Mouse (Mus musculus): ENCODE data around the gene Fars2. TPM values are rescaled to one million over a fixed set of nuclear protein-coding genes. Genes with fewer than 3 reads are reported as not detected.

The Fars2 gene
- polyA plus RNA-seq, 1 experiment from 2014 or later, result 38.1 TPM

- Histone ChIP-seq H3K4me3 (ENCODE audit: low read length) (no peak overlapping the region), H3K36me3 (ENCODE audit: control insufficient read depth, insufficient read depth, low read length) (no peaks in the 10 kb centered on the region), H3K4me2 (ENCODE audit: low read depth, low read length) (no peak overlapping the region), H3K27me3 (ENCODE audit: control insufficient read depth, insufficient read depth, low read depth, low read length) (no peaks in the 10 kb centered on the region), H3K9me3 (ENCODE audit: control insufficient read depth, low read length) (no peaks in the 10 kb centered on the region), H3K27ac (ENCODE audit: low read length) (no peak overlapping the region), H3K9ac (ENCODE audit: low read length) (no peak overlapping the region), H3K4me1 (replicated peaks; ENCODE audit: control insufficient read depth, insufficient read depth, low read length) (no peaks in the 10 kb centered on the region)
- 82% methylated on average over 5 of the region's 5 CpGs for WGBS
- no peak for ATAC-seq (ENCODE audit: low read depth)
These were observed 489.5 kb downstream of the Fars2 start for GRCm38 (mm10) chr13:36606717-36607116.

DNA sequence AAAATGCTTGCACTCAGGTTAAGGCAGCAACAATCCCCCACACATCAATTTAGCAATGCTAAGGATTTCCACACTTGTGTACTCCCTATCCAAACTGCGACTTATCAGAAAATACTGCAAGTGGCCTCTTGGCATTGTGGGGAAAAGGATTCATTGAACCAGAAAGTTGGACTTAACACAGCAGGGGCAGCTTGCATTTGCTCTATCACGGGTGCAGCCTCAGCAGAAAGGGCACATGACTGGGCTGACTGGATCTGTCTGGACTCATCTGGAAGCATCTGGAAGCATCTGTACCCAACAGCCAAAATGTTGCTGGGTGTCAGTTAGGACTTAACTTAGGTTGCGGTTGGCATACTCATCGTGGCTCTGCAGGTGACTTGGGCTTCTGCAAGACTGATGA, 490.7 kb downstream of the Fars2 start:
- H3K9ac ChIP-seq (ENCODE audit: low read length), result no peak overlapping the region
- ATAC-seq (ENCODE audit: low read depth), result no peak
- H3K9me3 ChIP-seq (ENCODE audit: control insufficient read depth, low read length), result no peaks in the 10 kb centered on the region
- H3K4me2 ChIP-seq (ENCODE audit: low read depth, low read length), result no peak overlapping the region
- no peaks in the 10 kb centered on the region for H3K4me1 ChIP-seq (replicated peaks; ENCODE audit: control insufficient read depth, insufficient read depth, low read length)
- H3K4me3 ChIP-seq (ENCODE audit: low read length), result no peak overlapping the region
- WGBS, result 87% methylated on average over 4 of the region's 4 CpGs
- H3K27me3 ChIP-seq (ENCODE audit: control insufficient read depth, insufficient read depth, low read depth, low read length), result no peaks in the 10 kb centered on the region
- H3K36me3 ChIP-seq (ENCODE audit: control insufficient read depth, insufficient read depth, low read length), result no peaks in the 10 kb centered on the region
- no peak overlapping the region for H3K27ac ChIP-seq (ENCODE audit: low read length)

DNA sequence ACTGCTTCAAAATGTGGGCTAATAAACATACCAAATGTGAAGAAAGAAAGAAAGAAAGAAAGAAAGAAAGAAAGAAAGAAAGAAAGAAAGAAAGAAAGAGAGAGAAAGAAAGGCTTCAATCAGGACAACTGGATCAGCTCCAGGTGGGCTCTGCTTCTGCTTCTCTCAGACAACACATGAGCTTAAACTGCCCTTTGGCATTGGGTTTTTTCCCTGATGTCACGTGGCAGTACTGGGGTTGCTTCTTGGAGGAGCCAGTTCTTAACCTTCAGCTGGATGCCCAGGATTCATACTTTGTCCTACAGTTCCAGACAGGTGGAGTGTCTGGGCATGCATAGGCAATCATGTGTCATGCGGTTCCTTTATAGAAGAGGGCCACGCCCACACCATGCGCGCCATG, 493.2 kb downstream of the Fars2 start:
- WGBS, result 87% methylated on average over 5 of the region's 5 CpGs
- no peak for ATAC-seq (ENCODE audit: low read depth)
- H3K9me3 ChIP-seq (ENCODE audit: control insufficient read depth, low read length), result no peaks in the 10 kb centered on the region

GRCm38 (mm10) chr13:36612785-36613750, 495.9 kb downstream of the Fars2 start:
- no peaks in the 10 kb centered on the region for H3K4me1 ChIP-seq (replicated peaks; ENCODE audit: control insufficient read depth, insufficient read depth, low read length)
- no peak overlapping the region for H3K4me3 ChIP-seq (ENCODE audit: low read length)
- no peak overlapping the region for H3K27ac ChIP-seq (ENCODE audit: low read length)
- 59% methylated on average over 23 of the region's 23 CpGs for WGBS
- no peak overlapping the region for H3K4me2 ChIP-seq (ENCODE audit: low read depth, low read length)
- H3K36me3 ChIP-seq (ENCODE audit: control insufficient read depth, insufficient read depth, low read length), result no peaks in the 10 kb centered on the region
- no peaks in the 10 kb centered on the region for H3K27me3 ChIP-seq (ENCODE audit: control insufficient read depth, insufficient read depth, low read depth, low read length)
- no peaks in the 10 kb centered on the region for H3K9me3 ChIP-seq (ENCODE audit: control insufficient read depth, low read length)
- no peak for ATAC-seq (ENCODE audit: low read depth)
- H3K9ac ChIP-seq (ENCODE audit: low read length), result no peak overlapping the region

More for the DNA sequence above, 493.2 kb downstream of the Fars2 start:
- Histone ChIP-seq H3K4me3 (ENCODE audit: low read length) (no peak overlapping the region), H3K9ac (ENCODE audit: low read length) (no peak overlapping the region), H3K4me2 (ENCODE audit: low read depth, low read length) (no peak overlapping the region), H3K4me1 (replicated peaks; ENCODE audit: control insufficient read depth, insufficient read depth, low read length) (no peaks in the 10 kb centered on the region), H3K27me3 (ENCODE audit: control insufficient read depth, insufficient read depth, low read depth, low read length) (no peaks in the 10 kb centered on the region), H3K36me3 (ENCODE audit: control insufficient read depth, insufficient read depth, low read length) (no peaks in the 10 kb centered on the region), H3K27ac (ENCODE audit: low read length) (no peak overlapping the region)

DNA sequence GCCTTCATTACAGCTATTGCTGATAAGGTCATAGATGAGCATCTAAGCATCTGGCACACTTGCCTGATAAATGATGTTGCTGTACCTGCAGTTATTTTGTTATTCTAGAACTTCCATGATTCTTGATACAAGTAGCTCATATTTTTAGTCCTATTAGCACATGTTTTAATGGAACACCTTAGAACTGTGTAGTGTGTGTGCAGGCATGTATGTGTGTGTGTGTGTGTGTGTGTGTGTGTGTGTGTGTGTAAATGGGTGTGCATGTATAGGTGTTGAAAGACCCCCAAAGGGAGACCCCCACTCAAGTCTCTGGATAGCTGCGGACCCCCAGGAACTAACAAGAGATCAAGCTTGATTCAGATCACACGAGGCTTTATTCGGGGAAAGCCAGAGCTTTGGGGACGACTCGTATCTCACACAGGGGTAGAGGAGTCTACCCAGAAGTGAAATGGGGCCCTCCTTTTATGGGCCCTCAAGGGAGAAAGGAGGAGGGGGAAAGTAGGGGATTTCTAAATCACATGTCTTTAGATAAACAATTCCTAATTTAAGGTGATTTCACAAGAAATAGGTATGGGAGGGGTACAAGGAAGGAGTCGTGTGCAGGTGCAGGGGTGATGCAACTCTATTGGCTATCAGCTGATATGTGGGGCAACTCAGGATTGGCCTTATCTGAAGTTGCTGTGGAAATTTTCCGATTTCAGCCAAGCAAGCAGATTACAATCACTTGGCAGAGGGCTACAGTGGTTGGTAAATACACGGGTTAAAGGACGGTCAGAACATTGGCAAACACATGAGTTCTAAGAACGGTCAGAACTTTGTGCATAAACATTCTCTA, 503.5 kb downstream of the Fars2 start:
- whole genome bisulfite sequencing, result 72% methylated on average over 10 of the region's 10 CpGs
- no peaks in the 10 kb centered on the region for H3K36me3 ChIP-seq (ENCODE audit: control insufficient read depth, insufficient read depth, low read length)
- no peaks in the 10 kb centered on the region for H3K4me1 ChIP-seq (replicated peaks; ENCODE audit: control insufficient read depth, insufficient read depth, low read length)
- H3K4me3 ChIP-seq (ENCODE audit: low read length), result no peak overlapping the region
- peak; percentile 51; the same call in 1 of the 2 replicates for ATAC-seq (ENCODE audit: low read depth)
- no peak overlapping the region for H3K9ac ChIP-seq (ENCODE audit: low read length)
- H3K27ac ChIP-seq (ENCODE audit: low read length), result no peak overlapping the region
- no peaks in the 10 kb centered on the region for H3K9me3 ChIP-seq (ENCODE audit: control insufficient read depth, low read length)
- no peak overlapping the region for H3K4me2 ChIP-seq (ENCODE audit: low read depth, low read length)
- H3K27me3 ChIP-seq (ENCODE audit: control insufficient read depth, insufficient read depth, low read depth, low read length), result no peaks in the 10 kb centered on the region

- H3K4me2 ChIP-seq (ENCODE audit: low read depth, low read length), result no peak overlapping the region
- no peaks in the 10 kb centered on the region for H3K27me3 ChIP-seq (ENCODE audit: control insufficient read depth, insufficient read depth, low read depth, low read length)
- ATAC-seq (ENCODE audit: low read depth), result no peak
- H3K36me3 ChIP-seq (ENCODE audit: control insufficient read depth, insufficient read depth, low read length), result no peaks in the 10 kb centered on the region
- H3K4me3 ChIP-seq (ENCODE audit: low read length), result no peak overlapping the region
- H3K4me1 ChIP-seq (replicated peaks; ENCODE audit: control insufficient read depth, insufficient read depth, low read length), result no peaks in the 10 kb centered on the region
- WGBS, result 79% methylated on average over 1 of the region's 1 CpGs
- H3K27ac ChIP-seq (ENCODE audit: low read length), result no peak overlapping the region
- H3K9me3 ChIP-seq (ENCODE audit: control insufficient read depth, low read length), result 0 out of 2 replicates have a peak, but pooled peaks cover 3% of the 10 kb centered on the region
- no peak overlapping the region for H3K9ac ChIP-seq (ENCODE audit: low read length)
These were observed 504.1 kb downstream of the Fars2 start for GRCm38 (mm10) chr13:36621333-36621659.

DNA sequence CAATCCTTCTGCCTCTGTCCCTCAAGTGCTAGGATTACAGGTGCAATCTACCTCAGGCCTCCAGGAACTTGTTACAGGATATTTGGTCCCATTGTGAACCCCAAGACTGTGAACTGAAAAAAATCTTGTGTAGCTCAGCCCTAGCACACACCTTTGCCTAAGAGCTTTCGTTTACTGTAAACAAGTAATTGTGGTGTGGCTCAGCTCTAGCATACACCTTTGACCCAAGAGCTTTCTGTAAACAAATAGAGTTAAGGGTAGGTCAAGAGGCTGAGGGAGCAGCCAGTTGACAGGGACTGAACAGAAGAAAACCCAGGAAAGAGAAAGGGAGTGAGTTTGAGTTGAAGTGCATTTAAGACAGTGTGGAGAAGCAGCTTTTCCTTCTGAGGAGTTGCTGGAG, 506.3 kb downstream of the Fars2 start:
- H3K9me3 ChIP-seq (ENCODE audit: control insufficient read depth, low read length), result 0 out of 2 replicates have a peak, but pooled peaks cover 3% of the 10 kb centered on the region
- H3K4me1 ChIP-seq (replicated peaks; ENCODE audit: control insufficient read depth, insufficient read depth, low read length), result no peaks in the 10 kb centered on the region
- H3K9ac ChIP-seq (ENCODE audit: low read length), result no peak overlapping the region
- no peak overlapping the region for H3K27ac ChIP-seq (ENCODE audit: low read length)
- H3K4me2 ChIP-seq (ENCODE audit: low read depth, low read length), result no peak overlapping the region
- ATAC-seq (ENCODE audit: low read depth), result no peak
- H3K4me3 ChIP-seq (ENCODE audit: low read length), result no peak overlapping the region
- no peaks in the 10 kb centered on the region for H3K36me3 ChIP-seq (ENCODE audit: control insufficient read depth, insufficient read depth, low read length)
- no peaks in the 10 kb centered on the region for H3K27me3 ChIP-seq (ENCODE audit: control insufficient read depth, insufficient read depth, low read depth, low read length)
- WGBS, result 43% methylated on average over 1 of the region's 1 CpGs

DNA sequence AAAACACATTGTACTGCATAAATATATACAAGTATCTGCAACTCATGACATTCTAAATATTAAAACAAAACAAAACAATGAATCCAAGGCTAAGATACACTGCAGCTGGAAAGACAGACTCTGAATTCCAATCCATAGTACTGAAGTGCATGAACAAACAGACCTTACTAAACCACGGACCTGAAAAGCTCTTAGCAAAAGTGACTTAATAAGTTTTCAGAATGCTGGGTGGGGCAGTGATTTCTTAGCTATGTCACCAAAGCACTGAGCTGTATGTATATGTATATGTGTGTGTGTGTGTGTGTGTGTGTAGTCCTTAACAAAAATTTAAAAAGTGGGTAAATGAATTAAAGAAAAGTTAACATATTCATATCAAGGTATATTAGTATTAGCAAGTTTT, 511.9 kb downstream of the Fars2 start:
- 41% methylated on average over 1 of the region's 1 CpGs for WGBS
- Histone ChIP-seq H3K36me3 (ENCODE audit: control insufficient read depth, insufficient read depth, low read length) (no peaks in the 10 kb centered on the region), H3K27ac (ENCODE audit: low read length) (no peak overlapping the region), H3K4me3 (ENCODE audit: low read length) (no peak overlapping the region), H3K4me1 (replicated peaks; ENCODE audit: control insufficient read depth, insufficient read depth, low read length) (no peaks in the 10 kb centered on the region), H3K4me2 (ENCODE audit: low read depth, low read length) (no peak overlapping the region), H3K9ac (ENCODE audit: low read length) (no peak overlapping the region), H3K27me3 (ENCODE audit: control insufficient read depth, insufficient read depth, low read depth, low read length) (no peaks in the 10 kb centered on the region), H3K9me3 (ENCODE audit: control insufficient read depth, low read length) (0 out of 2 replicates have a peak, but pooled peaks cover 3% of the 10 kb centered on the region)
- ATAC-seq (ENCODE audit: low read depth), result peak; percentile 72; the same call in 1 of the 2 replicates

- no peaks in the 10 kb centered on the region for H3K27me3 ChIP-seq (ENCODE audit: control insufficient read depth, insufficient read depth, low read depth, low read length)
- no peaks in the 10 kb centered on the region for H3K4me1 ChIP-seq (replicated peaks; ENCODE audit: control insufficient read depth, insufficient read depth, low read length)
- no peak for ATAC-seq (ENCODE audit: low read depth)
- no peaks in the 10 kb centered on the region for H3K36me3 ChIP-seq (ENCODE audit: control insufficient read depth, insufficient read depth, low read length)
- 33% methylated on average over 7 of the region's 7 CpGs for WGBS
- no peak overlapping the region for H3K4me2 ChIP-seq (ENCODE audit: low read depth, low read length)
- H3K9me3 ChIP-seq (ENCODE audit: control insufficient read depth, low read length), result no peaks in the 10 kb centered on the region
- H3K4me3 ChIP-seq (ENCODE audit: low read length), result no peak overlapping the region
- no peak overlapping the region for H3K27ac ChIP-seq (ENCODE audit: low read length)
- H3K9ac ChIP-seq (ENCODE audit: low read length), result no peak overlapping the region
These were observed 531.0 kb downstream of the Fars2 start for GRCm38 (mm10) chr13:36648257-36648656.
